Mouse (Mus musculus) lung, embryonic 16.5 days (tissue): ENCODE measurements around the gene Wnk2. TPM values are rescaled to one million over a fixed set of nuclear protein-coding genes. Genes with fewer than 3 reads are reported as not detected.

Experiments used
- ATAC-seq: fragments of 200-750 bp; cut with Nextera tagmentation; 2 replicates; pipeline ENCODE4 v1.8.0; 2017; ENCODE audit warnings: low read depth, mild to moderate bottlenecking, moderate library complexity
- H3K27ac ChIP-seq: fragments of 300-500 bp; sonication (generic); 2 replicates; pipeline ENCODE4 v1.5.1; 2014; ENCODE audit warnings: mild to moderate bottlenecking, control low read depth, low read length
- H3K27me3 ChIP-seq: fragments of 300-500 bp; sonication (generic); 2 replicates; pipeline ENCODE4 v1.6.1; 2014; ENCODE audit warnings: low read depth, low read length, mixed read lengths; ENCODE audit not compliant: control insufficient read depth, insufficient read depth
- H3K36me3 ChIP-seq: fragments of 300-500 bp; sonication (generic); 2 replicates; pipeline ENCODE4 v1.6.1; 2014; ENCODE audit warnings: low read length; ENCODE audit not compliant: control insufficient read depth, insufficient read depth
- H3K4me1 ChIP-seq: fragments of 300-500 bp; sonication (generic); replicated peaks from 2 replicates; pipeline ENCODE4 v1.6.1; 2014; ENCODE audit warnings: low read length, mixed read lengths; ENCODE audit not compliant: control insufficient read depth, insufficient read depth
- H3K4me2 ChIP-seq: fragments of 300-500 bp; sonication (generic); 2 replicates; pipeline ENCODE4 v1.6.1; 2014; ENCODE audit warnings: low read depth, low read length, control low read depth
- H3K4me3 ChIP-seq: fragments of 300-500 bp; sonication (generic); 2 replicates; pipeline ENCODE4 v1.5.1; 2014; ENCODE audit warnings: mild to moderate bottlenecking, low read length, control low read depth
- H3K9ac ChIP-seq: fragments of 300-500 bp; sonication (generic); 2 replicates; pipeline ENCODE4 v1.6.1; 2014; ENCODE audit warnings: low read length, control low read depth
- H3K9me3 ChIP-seq: fragments of 300-500 bp; sonication (generic); 2 replicates; pipeline ENCODE4 v1.6.1; 2016; ENCODE audit warnings: low read length; ENCODE audit not compliant: control insufficient read depth
- WGBS: fragments of 180-500 bp; shearing (Covaris S2); extraction: QIAGEN DNeasy Blood & Tissue Kit; methylation state at CpG from one replicate; pipeline ENCODE4 v1.1.7; 2014; 5-methylcytosine and 5-hydroxymethylcytosine counted together
- polyA plus RNA-seq: library from polyadenylated mRNA; unstranded; fragments of >200 nt; fragmentation: Nextera tagmentation; extraction: Ambion mirVana; gene quantifications from 2 replicates; pipeline ENCODE4 v1.2.1, GENCODE M21; 2015

The Wnk2 gene
- polyA plus RNA-seq, 1 experiment from 2014 or later = 0.98 TPM

- H3K9me3 ChIP-seq = no peaks in the 10 kb centered on the region
- H3K4me3 ChIP-seq = no peak overlapping the region
- 58% methylated on average over 4 of the region's 4 CpGs for WGBS
- no peak overlapping the region for H3K27ac ChIP-seq
- ATAC-seq = no peak
- H3K27me3 ChIP-seq = no peaks in the 10 kb centered on the region
- H3K4me2 ChIP-seq = no peak overlapping the region
- H3K9ac ChIP-seq = no peak overlapping the region
- H3K36me3 ChIP-seq = no peaks in the 10 kb centered on the region
- H3K4me1 ChIP-seq = peaks cover under 1% of the 10 kb centered on the region; the same call in 1 of the 2 replicates
These were observed 14.7 kb downstream of the Wnk2 start for GRCm38 (mm10) chr13:49133125-49133524.

- Histone ChIP-seq H3K9me3 (no peaks in the 10 kb centered on the region), H3K4me3 (no peak overlapping the region), H3K27ac (no peak overlapping the region; the same call in 1 of the 2 replicates), H3K4me1 (peaks cover 7% of the 10 kb centered on the region), H3K9ac (no peak overlapping the region), H3K36me3 (no peaks in the 10 kb centered on the region), H3K4me2 (no peak overlapping the region), H3K27me3 (no peaks in the 10 kb centered on the region)
- 44% methylated on average over 7 of the region's 7 CpGs for WGBS
- ATAC-seq = no peak
These were observed 15.7 kb downstream of the Wnk2 start for GRCm38 (mm10) chr13:49131946-49132687.

DNA sequence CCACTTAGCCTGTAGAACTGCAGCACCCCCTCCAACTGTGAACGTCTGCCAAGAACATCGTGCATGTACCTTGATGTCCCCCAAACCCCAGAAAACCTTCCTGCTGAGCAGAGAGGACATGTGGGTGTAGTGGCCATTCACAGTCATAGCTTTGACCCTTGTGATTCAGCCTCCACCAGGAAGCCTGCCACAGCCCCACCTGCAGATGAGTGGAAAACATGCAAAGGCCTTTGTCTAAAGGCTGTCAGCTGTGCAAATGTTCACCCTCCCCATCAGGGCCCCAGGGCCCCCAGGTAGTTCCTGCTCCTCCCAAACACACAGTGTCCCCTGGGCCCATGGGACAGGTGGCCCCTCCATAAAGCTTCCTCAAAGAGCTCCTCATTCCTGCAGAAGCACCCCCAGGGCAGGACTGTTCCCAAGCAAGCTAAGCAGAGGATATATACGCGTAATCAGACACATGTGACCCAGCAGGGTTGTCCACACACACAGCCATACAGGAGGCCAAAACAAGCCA, 16.4 kb downstream of the Wnk2 start:
- no peak for ATAC-seq
- peaks cover 7% of the 10 kb centered on the region for H3K4me1 ChIP-seq
- H3K9ac ChIP-seq = no peak overlapping the region
- H3K9me3 ChIP-seq = no peaks in the 10 kb centered on the region
- no peak overlapping the region for H3K27ac ChIP-seq
- 59% methylated on average over 4 of the region's 4 CpGs for WGBS
- no peak overlapping the region for H3K4me2 ChIP-seq
- H3K4me3 ChIP-seq = no peak overlapping the region
- H3K36me3 ChIP-seq = no peaks in the 10 kb centered on the region
- H3K27me3 ChIP-seq = no peaks in the 10 kb centered on the region

DNA sequence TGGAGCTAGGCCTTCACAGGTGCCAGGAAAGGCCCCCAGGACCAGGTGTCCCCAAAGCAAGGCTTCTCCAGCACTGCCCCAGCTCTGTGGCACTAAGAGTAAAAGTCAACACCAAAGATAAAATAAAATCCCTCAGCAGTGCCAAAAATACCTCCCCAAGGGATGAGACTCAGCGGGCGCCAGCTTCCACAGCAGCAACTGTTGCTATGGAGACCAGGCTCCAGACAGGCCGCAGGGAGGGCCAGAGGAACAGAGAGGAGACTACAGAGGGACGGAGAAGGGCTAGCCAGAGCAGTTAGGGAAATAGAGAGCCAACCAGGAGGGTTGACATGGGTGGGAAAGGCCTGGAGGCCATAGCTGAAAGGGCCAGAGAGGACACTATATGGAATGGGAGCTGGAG, 18.0 kb downstream of the Wnk2 start:
- Histone ChIP-seq H3K36me3 (no peaks in the 10 kb centered on the region), H3K27ac (no peak overlapping the region), H3K27me3 (no peaks in the 10 kb centered on the region), H3K4me3 (no peak overlapping the region), H3K9ac (no peak overlapping the region), H3K9me3 (no peaks in the 10 kb centered on the region), H3K4me1 (peaks cover 7% of the 10 kb centered on the region), H3K4me2 (no peak overlapping the region)
- no peak for ATAC-seq
- WGBS = 23% methylated on average over 4 of the region's 4 CpGs

DNA sequence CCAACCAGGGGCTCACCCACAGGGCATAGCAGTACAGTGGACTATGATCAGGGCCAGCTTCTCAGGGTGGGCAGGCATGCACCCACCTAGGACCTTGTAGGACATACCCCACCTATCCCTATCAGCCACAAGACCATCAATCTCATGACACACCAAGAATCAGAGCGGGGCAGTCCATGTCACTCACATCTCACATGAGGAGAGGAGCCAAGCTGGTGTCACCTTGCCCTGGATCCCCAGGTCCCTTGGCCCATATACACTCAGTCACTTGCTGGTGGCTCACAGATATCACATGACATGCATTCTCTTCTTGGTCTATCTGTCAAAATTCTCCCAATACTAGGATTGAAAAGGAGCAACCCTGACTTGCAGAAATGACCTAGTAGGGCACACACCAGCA, 18.7 kb downstream of the Wnk2 start:
- Histone ChIP-seq H3K4me2 (no peak overlapping the region), H3K27me3 (no peaks in the 10 kb centered on the region), H3K36me3 (no peaks in the 10 kb centered on the region), H3K9ac (no peak overlapping the region), H3K27ac (no peak overlapping the region), H3K9me3 (no peaks in the 10 kb centered on the region), H3K4me1 (peaks cover 7% of the 10 kb centered on the region), H3K4me3 (no peak overlapping the region)
- no peak for ATAC-seq
- 89% methylated on average over 1 of the region's 1 CpGs for WGBS

GRCm38 (mm10) chr13:49127844-49128631, 19.8 kb downstream of the Wnk2 start:
- 35% methylated on average over 15 of the region's 15 CpGs for WGBS
- Histone ChIP-seq H3K9ac (no peak overlapping the region), H3K4me2 (no peak overlapping the region; the same call in 1 of the 2 replicates), H3K4me3 (no peak overlapping the region), H3K27ac (no peak overlapping the region), H3K27me3 (no peaks in the 10 kb centered on the region), H3K4me1 (peaks cover 7% of the 10 kb centered on the region), H3K36me3 (no peaks in the 10 kb centered on the region), H3K9me3 (no peaks in the 10 kb centered on the region)
- no peak for ATAC-seq

DNA sequence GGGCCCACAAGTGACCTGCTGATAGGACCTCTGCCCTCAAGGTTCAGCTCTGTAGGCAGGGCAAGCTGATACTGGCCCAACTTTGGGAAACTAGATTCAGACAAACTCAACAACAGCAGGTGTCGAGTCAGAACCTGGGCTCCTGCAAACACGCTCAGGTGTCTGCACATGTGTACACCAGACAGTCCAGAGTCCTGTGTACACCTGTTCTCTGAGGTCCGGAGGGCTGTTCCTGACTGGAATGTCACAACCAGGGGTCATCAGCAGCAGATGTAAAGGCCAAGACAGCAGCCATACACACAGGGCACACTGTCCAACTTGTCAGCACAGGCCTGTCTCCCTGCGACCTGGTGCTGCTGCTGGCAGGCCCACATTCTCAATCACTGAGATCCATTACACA, 25.7 kb downstream of the Wnk2 start:
- Histone ChIP-seq H3K36me3 (no peaks in the 10 kb centered on the region), H3K9me3 (no peaks in the 10 kb centered on the region), H3K27ac (no peak overlapping the region), H3K4me2 (no peak overlapping the region), H3K27me3 (no peaks in the 10 kb centered on the region), H3K9ac (no peak overlapping the region), H3K4me3 (no peak overlapping the region), H3K4me1 (no peaks in the 10 kb centered on the region)
- 69% methylated on average over 4 of the region's 4 CpGs for WGBS
- no peak for ATAC-seq

DNA sequence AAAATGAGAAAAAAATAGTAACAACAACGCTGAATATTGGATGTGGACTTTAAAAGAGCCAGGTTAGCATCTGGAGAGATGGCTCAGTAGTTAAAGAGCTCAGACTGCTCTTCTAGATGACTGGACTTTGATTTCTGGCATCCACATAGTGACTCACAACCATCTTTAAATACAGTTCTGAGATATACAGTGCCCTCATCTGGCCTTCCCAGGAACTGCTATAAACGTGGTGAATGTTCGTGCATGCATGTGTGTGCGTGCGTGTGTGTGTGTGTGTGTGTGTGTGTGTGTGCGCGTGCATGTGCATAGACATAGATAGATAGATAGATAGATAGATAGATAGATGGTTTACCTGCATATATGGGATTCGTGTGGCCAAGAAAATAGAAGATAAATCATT, 30.3 kb downstream of the Wnk2 start:
- Histone ChIP-seq H3K9me3 (no peaks in the 10 kb centered on the region), H3K9ac (no peak overlapping the region), H3K4me3 (no peak overlapping the region), H3K27me3 (no peaks in the 10 kb centered on the region), H3K4me2 (no peak overlapping the region), H3K27ac (no peak overlapping the region), H3K4me1 (no peaks in the 10 kb centered on the region), H3K36me3 (no peaks in the 10 kb centered on the region)
- ATAC-seq = no peak
- 90% methylated on average over 8 of the region's 8 CpGs for WGBS

- no peak overlapping the region for H3K9ac ChIP-seq
- no peaks in the 10 kb centered on the region for H3K4me1 ChIP-seq
- no peak overlapping the region for H3K4me2 ChIP-seq
- WGBS = 84% methylated on average over 14 of the region's 14 CpGs
- H3K9me3 ChIP-seq = no peaks in the 10 kb centered on the region
- no peak overlapping the region for H3K27ac ChIP-seq
- no peaks in the 10 kb centered on the region for H3K36me3 ChIP-seq
- no peak for ATAC-seq
- no peak overlapping the region for H3K4me3 ChIP-seq
- no peaks in the 10 kb centered on the region for H3K27me3 ChIP-seq
These were observed 32.9 kb downstream of the Wnk2 start for GRCm38 (mm10) chr13:49114921-49115320.
